Mouse (Mus musculus) liver, adult 2 months (tissue): ENCODE data around the gene Slc20a1.

Experiments
- CTCF ChIP-seq: fragments of 200-500 bp; IDR thresholded peaks from 2 replicates; pipeline ENCODE4 v1.5.1; 2011; ENCODE audit warnings: low read depth, low read length, control low read depth
- POLR2A ChIP-seq: fragments of 200-500 bp; IDR thresholded peaks from 2 replicates; pipeline ENCODE4 v1.6.1; 2011; ENCODE audit warnings: low read length, control low read depth; ENCODE audit not compliant: insufficient read depth; ENCODE audit errors: extremely low read depth

- TF ChIP-seq POLR2A (no peak), CTCF (no peak)
Measured at GRCm38 (mm10) chr2:129152751-129153150, 45.8 kb upstream of the Slc20a1 start.
